Mouse (Mus musculus) liver, embryonic 14.5 days (tissue): ENCODE measurements around the gene Rhobtb1.

ENCODE experiments used
- CTCF ChIP-seq: IDR thresholded peaks from 2 replicates; pipeline ENCODE4 v1.5.1; 2016; ENCODE audit warnings: antibody characterized with exemption, low read depth, control low read depth
- EP300 ChIP-seq: IDR thresholded peaks from 2 replicates; pipeline ENCODE4 v1.6.1; 2016; ENCODE audit warnings: antibody characterized with exemption, low read depth

- TF ChIP-seq CTCF, result no peak
- no peak for TF ChIP-seq EP300
These were observed 33.2 kb upstream of the Rhobtb1 start for GRCm38 (mm10) chr10:69117996-69118395.
